Mouse (Mus musculus): ENCODE data around the gene Klc2. TPM values are rescaled to one million over a fixed set of nuclear protein-coding genes. Genes with fewer than 3 reads are reported as not detected.

Klc2 gene
- polyA plus RNA-seq, 1 experiment = 39.3 TPM

Other genes starting within 250 kb of the Klc2 start
- gene Actn3, start 240.7 kb downstream of the Klc2 start, polyA plus RNA-seq (2012; rRNA removed) = 3.0 and 4.9 TPM in 2 replicates
- 31.4 and 38.7 TPM in 2 replicates for gene Zdhhc24, start 239.9 kb downstream of the Klc2 start, polyA plus RNA-seq (2012; rRNA removed)
- gene Bbs1, start 211.9 kb downstream of the Klc2 start, polyA plus RNA-seq (2012; rRNA removed) = 4.2 and 6.4 TPM in 2 replicates
- 87.4 and 96.6 TPM in 2 replicates for gene Dpp3, start 190.3 kb downstream of the Klc2 start, polyA plus RNA-seq (2012; rRNA removed)
- gene Peli3, start 175.4 kb downstream of the Klc2 start, polyA plus RNA-seq (2012; rRNA removed) = 5.1 and 6.7 TPM in 2 replicates
- gene Mrpl11, start 156.4 kb downstream of the Klc2 start, polyA plus RNA-seq (2012; rRNA removed) = 37.4 and 39.9 TPM in 2 replicates
- 1.0 and 1.2 TPM in 2 replicates for gene Npas4, start 128.2 kb downstream of the Klc2 start, polyA plus RNA-seq (2012; rRNA removed)
- gene Slc29a2, start 94.7 kb downstream of the Klc2 start, polyA plus RNA-seq (2012; rRNA removed) = 4.3 and 5.1 TPM in 2 replicates
- 28.6 and 30.4 TPM in 2 replicates for gene B4gat1, start 79.7 kb downstream of the Klc2 start, polyA plus RNA-seq (2012; rRNA removed)
- gene AC124502.3, start 79.7 kb downstream of the Klc2 start, polyA plus RNA-seq (2012; rRNA removed) = 0.34 and 0.65 TPM in 2 replicates
- gene Brms1, start 77.2 kb downstream of the Klc2 start, polyA plus RNA-seq (2012; rRNA removed) = 33.0 TPM in 2 replicates
- 5.3 and 7.8 TPM in 2 replicates for gene Rin1, start 68.1 kb downstream of the Klc2 start, polyA plus RNA-seq (2012; rRNA removed)
- gene Cd248, start 50.5 kb downstream of the Klc2 start, polyA plus RNA-seq (2012; rRNA removed) = 27.7 and 39.6 TPM in 2 replicates
- gene Tmem151a, start 33.0 kb downstream of the Klc2 start, polyA plus RNA-seq (2012; rRNA removed) = 2.9 and 3.4 TPM in 2 replicates
- gene Yif1a, start 30.0 kb downstream of the Klc2 start, polyA plus RNA-seq (2012; rRNA removed) = 174 and 196 TPM in 2 replicates
- gene Cnih2, start 20.0 kb downstream of the Klc2 start, polyA plus RNA-seq (2012; rRNA removed) = 0.93 and 2.4 TPM in 2 replicates
- 240 and 272 TPM in 2 replicates for gene Rab1b, start 11.5 kb downstream of the Klc2 start, polyA plus RNA-seq (2012; rRNA removed)
- 21.8 and 27.9 TPM in 2 replicates for gene Pacs1, start 154.6 kb upstream of the Klc2 start, polyA plus RNA-seq (2012; rRNA removed)
- 61.2 and 82.0 TPM in 2 replicates for gene Sf3b2, start 176.9 kb upstream of the Klc2 start, polyA plus RNA-seq (2012; rRNA removed)
- 1.4 and 3.3 TPM in 2 replicates for gene Gal3st3, start 179.8 kb upstream of the Klc2 start, polyA plus RNA-seq (2012; rRNA removed)
- gene Catsper1, start 217.2 kb upstream of the Klc2 start, polyA plus RNA-seq (2012; rRNA removed) = 0.08 and 0.46 TPM in 2 replicates
- gene Cst6, start 231.0 kb upstream of the Klc2 start, polyA plus RNA-seq (2012; rRNA removed) = 6.6 and 17.1 TPM in 2 replicates
- 19.9 and 20.4 TPM in 2 replicates for gene Eif1ad, start 248.2 kb upstream of the Klc2 start, polyA plus RNA-seq (2012; rRNA removed)
- 87.8 and 125 TPM in 2 replicates for gene Banf1, start 248.6 kb upstream of the Klc2 start, polyA plus RNA-seq (2012; rRNA removed)